Mouse (Mus musculus) Muller cell, postnatal 12 days (primary cell): Measurements from ENCODE around the gene Itga4.

Experiments
- DNase-seq: peaks from one replicate; pipeline ENCODE4 v3.0.0-alpha.2; 2015; ENCODE audit errors: inconsistent ontology term

Gene Itga4

GRCm38 (mm10) chr2:79352100-79352802 lies 97.0 kb downstream of the Itga4 start:
- no peak for DNase-seq

GRCm38 (mm10) chr2:79354773-79355172 lies 99.5 kb downstream of the Itga4 start:
- DNase-seq: no peak

GRCm38 (mm10) chr2:79357835-79358234 lies 102.6 kb downstream of the Itga4 start:
- no peak for DNase-seq

- DNase-seq: no peak
These were observed 106.8 kb downstream of the Itga4 start for GRCm38 (mm10) chr2:79362029-79362428.

GRCm38 (mm10) chr2:79363920-79364319 lies 108.7 kb downstream of the Itga4 start:
- DNase-seq: no peak

- DNase-seq: peak; percentile 56
These were observed 112.5 kb downstream of the Itga4 start for GRCm38 (mm10) chr2:79367451-79368450.

- no peak for DNase-seq
These were observed 113.4 kb downstream of the Itga4 start for GRCm38 (mm10) chr2:79368661-79369060.

GRCm38 (mm10) chr2:79369061-79369524 lies 113.9 kb downstream of the Itga4 start:
- DNase-seq: no peak

- no peak for DNase-seq
These were observed 114.7 kb downstream of the Itga4 start for GRCm38 (mm10) chr2:79369905-79370304.

- DNase-seq: no peak
These were observed 115.6 kb downstream of the Itga4 start for GRCm38 (mm10) chr2:79370711-79371312.

GRCm38 (mm10) chr2:79371326-79372153 lies 116.3 kb downstream of the Itga4 start:
- no peak for DNase-seq

GRCm38 (mm10) chr2:79372154-79372467 lies 116.9 kb downstream of the Itga4 start:
- no peak for DNase-seq

- DNase-seq: no peak
These were observed 117.4 kb downstream of the Itga4 start for GRCm38 (mm10) chr2:79372486-79373200.

- DNase-seq: no peak
These were observed 123.3 kb downstream of the Itga4 start for GRCm38 (mm10) chr2:79378346-79379086.

- DNase-seq: peak; percentile 17
These were observed 124.1 kb downstream of the Itga4 start for GRCm38 (mm10) chr2:79379087-79380041.
